Mouse (Mus musculus) left cerebral cortex, adult 9 months (tissue): Measurements from ENCODE around the gene Strn.
A peak's percentile ranks its signal among the peaks of the same experiment; 100 is the strongest.

Experiments used
- DNase-seq, 2 experiments: peaks; one replicate each; pipeline ENCODE4 v3.0.0; 2022; ENCODE audit warnings: low spot score in 2 of 2

The Strn gene

DNA sequence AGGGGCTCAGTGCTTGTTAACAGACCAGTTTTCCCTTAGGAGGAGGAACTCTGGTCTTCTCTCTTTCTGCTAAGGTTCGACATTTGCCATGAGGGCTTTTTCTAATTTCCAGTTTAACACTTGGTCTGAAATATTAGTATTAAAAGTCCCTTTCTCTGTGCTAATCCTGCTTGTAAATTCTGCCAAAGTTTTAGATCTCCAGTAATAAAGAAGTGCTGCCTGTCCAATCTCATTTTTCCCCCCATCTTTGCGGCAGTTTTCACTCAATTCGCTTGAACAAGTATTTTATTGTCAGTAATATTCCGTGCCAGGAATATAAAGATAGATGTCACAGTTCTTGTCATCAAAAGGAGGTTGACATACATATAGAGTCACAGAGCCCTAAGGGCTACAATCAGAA lies at the start of gene Strn:
Strn (minus strand) TSS at position 101 of the 400 bp plus-strand sequence.
- DNase-seq: no peak

DNA sequence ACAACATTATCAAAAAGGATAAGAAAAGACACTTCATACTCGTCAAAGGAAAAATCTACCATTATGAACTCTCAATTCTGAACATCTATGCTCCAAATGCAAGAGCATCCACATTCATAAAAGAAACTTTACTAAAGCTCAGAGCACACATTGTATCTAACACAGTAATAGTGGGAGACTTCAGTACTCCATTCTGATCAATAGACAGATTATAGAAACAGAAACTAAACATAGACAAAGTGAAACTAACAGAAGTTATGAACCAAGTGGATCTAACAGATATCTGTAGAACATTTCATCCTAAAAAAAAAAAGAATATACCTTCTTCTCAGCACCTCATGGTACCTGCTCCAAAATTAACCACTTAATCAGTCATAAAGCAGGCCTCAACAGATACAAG lies 41.8 kb upstream of the Strn start:
- no peak for DNase-seq

DNA sequence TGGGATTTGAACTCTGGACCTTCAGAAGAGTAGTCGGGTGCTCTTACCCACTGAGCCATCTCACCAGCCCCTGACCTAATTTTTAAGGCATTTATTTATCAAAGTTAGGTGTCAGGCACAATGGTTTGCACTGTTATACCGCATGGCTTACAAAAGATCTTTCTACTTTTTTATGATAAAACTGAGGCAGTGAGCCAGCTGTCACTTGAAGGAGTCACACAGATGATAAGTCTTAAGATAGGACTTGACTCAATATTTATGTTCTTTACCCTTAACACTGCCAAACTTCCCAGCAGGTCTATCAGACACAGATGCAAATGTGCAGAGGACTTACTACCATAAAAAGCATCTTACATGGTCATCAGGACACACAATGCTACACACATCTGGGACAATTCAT lies 35.3 kb upstream of the Strn start:
- no peak for DNase-seq

DNA sequence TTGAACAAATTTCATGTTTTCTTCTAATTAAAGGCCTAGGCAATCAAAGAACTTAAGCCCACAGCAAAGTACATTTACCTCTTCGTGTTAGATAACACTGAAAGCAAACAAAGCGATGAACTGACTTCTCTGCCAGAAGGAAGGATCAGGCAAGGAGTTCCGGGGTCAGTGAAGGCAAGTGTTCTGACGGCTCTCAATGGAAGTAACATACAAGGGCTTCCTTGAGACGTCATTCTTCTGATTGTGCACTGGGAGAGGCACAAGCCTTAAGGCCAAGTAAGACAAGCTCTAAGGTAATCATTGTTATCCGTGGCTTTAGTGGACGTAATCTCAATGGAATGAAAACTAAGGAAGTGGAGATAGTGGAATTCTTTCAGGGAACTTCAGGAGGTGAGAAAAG lies 33.9 kb upstream of the Strn start:
- DNase-seq: no peak

DNA sequence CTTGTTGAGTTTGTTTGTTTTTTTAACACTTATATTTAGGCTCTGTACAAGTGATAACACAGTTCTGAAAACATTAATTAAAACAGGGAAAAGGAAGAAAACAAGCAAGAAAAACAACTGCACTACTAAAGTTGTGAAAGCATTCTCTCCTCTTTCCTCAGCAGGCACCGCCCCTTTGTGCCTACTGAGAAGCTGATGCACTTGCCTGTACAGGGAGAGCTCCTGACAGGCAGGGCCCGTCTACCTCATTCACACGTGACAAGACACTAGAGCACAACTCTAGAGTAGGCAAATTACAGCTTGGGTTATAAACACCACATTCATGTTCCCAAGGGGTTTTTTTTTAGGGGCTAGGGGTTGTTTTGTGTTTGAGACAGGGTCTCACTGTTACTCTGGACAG lies 32.3 kb upstream of the Strn start:
- DNase-seq: no peak

DNA sequence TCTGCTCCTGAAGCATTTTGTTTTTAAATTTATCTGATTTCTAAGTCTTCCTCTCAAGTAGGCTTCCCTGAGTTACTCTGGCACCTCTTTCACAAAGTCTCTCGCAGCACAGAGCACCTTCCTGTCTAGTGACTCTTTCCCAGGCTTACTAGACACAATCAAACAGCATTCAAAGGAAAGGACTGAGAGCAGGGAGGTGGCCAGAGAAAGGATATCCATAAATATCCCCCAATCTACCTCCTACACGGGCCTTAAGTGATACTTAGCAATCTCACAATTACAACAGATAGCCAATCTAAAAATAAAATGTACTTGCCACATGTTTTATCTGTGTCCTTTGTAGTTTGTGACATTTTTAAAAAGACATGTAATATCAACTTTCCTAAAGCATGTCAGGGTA lies 31.9 kb upstream of the Strn start:
- no peak for DNase-seq

DNA sequence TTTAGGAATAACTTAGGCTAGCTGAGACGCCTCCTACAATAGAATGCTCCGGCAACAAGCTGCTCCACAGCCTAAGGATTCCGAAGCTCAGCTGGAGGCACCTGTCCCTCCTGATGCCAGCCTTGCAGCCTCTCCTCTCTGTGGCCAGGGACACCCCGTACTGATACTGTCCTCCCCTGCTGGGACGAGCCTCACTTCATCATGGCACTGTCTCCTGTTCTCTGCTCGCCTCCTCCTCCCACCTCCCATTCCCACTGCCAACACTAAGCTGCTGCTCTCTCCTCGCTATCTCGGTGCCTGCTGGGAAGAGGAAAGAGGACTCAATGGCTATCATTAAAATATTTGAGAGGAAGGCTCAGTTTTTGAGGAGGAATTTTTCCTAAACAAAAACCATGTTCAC lies 30.6 kb upstream of the Strn start:
- no peak for DNase-seq

DNA sequence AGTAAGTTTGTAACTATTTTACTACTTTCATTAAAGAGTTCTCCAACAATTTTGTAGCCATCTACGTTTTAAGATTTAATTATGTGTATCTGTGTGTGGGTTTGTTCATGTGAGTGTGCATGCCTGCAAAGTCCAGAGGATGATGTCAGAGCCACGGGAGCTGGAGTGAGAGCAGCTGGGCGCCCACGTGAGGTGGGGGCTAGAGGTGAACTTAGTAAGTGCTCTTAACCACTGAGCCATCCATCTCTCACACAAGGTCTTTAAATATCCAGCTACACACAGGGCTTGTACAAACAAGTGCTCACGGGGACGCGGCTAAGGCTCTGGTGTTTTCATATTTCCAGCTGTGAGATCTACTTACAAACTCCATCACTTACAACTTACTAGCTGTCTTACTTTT lies 29.1 kb upstream of the Strn start:
- DNase-seq: no peak

DNA sequence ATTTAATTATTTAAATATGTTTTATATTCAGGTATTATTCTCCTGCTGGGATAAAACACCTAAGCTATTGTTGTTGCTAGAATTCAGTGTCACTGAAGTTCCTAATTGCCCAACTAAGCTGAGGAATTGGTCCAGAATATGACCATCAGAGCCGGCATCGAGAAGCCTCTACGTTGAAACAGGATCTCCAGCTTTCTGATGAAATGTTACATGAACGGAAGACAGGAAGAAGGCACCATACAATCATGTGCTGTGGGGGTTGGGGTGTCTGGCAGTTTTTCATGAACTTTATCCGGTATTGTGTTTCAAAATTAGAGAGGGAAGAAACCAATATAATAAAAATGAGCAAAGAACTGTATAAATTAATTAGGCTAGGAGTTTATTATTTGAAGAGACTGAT lies 26.3 kb upstream of the Strn start:
- no peak for DNase-seq

DNA sequence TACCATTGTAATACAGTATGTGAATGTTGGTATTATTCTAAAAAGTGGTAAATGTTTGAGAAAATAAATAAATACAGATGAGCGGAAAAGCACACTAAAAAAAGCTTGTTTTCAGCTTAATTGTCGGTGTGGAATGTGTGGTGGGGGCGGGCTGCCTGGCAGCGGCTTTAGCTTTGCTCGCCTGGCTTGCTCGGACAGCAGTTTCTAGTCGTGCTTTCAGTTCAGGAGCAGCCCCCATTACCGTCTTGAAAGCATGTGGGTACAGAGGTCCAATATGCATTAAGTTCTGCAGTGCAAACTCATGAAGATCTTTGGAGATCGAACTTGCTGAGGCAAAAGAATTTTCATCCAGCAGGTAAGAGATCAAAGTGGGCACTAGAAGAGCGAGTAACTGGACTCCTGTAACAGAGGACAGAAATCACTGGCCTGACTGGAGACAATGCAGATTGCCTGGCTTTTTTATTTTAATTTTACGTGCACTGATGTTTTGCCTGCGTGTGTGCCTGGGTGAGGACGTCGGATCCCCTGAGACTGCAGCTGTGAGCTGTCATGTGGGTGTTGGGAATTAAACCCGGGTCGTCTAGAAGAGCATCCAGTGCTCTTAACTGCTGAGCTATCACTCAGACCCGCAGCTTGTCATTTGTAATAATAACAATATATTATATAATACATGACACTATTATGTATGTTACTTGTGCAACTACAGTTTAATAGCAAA lies 16.1 kb upstream of the Strn start:
- no peak for DNase-seq

DNA sequence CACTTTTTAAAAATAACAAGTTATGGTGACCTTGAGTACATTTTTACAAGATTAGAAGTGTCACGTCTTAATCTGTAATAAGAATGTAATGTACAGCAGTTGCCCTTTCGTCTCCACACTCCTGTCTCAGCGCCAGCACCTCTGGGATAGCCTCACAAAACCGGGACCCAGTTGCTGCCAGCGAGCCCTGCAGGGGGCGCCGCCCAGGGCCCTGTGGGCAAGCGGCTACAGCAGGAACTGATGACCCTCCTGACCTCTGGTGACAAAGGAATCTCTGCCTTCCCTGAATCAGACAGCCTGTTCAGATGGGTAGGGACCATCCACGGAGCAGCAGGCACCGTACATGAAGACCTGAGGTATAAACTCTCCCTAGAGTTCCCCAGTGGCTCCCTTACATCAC lies 15.1 kb upstream of the Strn start:
- DNase-seq: no peak

DNA sequence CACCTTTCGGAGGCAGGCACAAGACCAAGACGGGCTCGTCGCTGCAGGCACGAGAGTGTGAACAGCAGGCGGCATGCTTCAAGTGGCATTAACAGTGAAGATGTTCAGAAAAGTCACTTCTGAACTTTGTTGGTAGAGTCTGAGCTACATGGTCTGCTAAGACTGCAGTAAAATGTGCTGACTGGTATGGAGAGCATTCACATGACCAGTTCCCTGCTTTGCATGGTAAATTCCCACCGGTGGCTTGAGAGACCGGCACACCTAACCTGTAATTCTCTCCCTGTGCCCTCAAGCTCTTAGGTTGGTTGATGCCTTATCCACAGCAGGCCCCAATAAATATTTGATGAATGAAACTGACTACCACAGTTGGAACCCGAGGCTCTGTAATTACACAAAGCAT lies 11.4 kb upstream of the Strn start:
- no peak for DNase-seq

DNA sequence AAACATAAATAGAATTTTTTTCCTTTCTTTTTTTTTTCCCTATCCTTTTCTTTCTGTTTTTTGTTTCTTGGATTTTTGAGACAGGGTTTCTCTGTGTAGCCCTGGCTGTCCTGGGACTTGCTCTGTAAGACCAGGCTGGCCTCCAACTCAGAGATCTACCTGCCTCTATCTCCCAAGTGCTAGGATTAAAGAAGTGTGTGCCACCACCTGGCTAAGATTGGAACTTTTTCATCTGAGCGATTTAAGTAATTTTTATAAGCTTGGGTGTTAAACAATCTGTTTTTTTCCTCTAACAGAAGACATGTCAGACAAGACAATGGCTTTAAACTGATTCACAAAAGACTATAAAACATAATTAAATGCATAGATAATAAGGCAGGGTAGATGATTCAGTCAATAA lies 1.4 kb upstream of the Strn start:
- no peak for DNase-seq

DNA sequence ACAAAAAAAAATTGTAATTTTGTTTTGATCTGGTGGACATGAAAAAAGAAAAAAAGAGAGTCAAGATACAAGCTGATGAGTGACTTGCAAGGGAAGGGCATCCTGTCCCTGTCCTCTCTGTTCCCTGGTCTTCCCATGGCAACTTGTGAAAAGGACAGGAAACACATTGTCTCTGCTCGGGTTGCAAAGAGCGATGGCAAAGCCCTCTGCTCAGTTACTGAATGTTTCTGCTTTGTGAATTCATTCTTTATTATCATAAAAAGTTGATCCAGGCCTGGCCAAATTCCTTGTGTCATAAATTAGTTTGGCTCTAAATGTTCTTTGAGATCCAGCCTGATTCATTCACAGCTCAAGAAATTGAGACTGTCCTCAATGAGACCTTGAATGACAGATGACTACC lies 775 bp upstream of the Strn start:
- no peak for DNase-seq

DNA sequence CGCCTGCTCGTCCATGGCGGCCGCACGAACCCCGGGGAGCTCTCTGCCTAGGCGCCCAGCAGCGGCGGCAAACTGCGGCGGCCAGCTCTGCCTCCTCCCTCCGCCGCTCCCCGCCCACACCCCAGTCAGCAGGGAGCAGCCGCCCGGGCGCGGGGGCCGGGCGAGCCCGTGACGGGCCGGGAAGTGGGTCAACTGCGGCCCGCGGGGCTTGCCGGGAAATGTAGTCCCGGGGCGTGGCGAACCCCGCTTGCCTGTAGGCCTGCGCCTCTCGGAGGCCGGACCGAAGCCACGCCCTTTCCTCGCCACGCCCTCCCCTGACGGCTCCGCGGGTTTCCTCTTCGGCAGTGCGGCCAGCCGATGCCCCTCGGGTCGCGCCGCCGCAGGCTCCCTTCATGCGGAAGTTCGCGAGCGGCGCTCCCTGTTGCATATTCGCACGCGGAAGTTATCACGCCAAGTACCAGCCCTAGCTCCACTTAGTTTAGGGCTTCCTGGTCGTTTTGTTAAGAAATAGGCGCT lies 465 bp downstream of the Strn start:
- peak; percentile 95 to 98 for DNase-seq

DNA sequence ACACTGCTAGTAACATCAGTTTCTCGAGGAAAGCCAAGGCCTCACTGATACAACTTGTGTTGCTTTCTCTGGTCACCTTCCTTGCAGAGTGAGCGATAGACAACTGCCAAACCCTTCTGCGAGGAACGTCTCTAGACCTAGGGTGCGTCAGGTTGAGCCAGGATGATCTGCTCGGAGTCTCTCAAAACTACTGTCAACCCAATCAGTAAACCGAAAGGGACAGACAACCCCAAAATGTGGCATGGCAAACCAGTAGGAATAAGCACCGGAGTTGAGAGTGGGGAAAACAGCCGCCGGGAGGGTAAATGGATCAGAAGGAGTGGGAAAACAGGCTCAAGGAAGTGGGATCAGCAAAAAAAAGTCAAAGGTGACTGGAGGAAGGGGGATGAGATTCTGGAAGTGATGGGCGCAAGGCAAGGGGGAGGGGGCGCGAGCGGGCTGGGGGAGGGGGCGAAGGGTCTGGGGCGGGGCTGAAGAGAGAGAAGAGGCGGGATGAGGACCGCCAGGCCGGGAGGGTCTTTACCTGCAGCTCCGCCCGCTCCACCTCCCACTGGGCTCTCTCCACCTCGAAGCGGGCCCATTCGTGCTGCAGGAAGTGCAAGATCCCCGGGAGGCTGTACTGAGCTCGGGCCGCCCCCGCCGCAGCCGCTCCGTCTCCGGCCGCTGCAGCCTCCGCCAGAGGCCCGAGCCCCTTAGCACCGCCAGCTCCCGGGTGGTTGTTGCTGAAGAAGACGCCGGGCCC lies 1.1 kb downstream of the Strn start:
- peak in 1 of 2 experiments; percentile 17 for DNase-seq

DNA sequence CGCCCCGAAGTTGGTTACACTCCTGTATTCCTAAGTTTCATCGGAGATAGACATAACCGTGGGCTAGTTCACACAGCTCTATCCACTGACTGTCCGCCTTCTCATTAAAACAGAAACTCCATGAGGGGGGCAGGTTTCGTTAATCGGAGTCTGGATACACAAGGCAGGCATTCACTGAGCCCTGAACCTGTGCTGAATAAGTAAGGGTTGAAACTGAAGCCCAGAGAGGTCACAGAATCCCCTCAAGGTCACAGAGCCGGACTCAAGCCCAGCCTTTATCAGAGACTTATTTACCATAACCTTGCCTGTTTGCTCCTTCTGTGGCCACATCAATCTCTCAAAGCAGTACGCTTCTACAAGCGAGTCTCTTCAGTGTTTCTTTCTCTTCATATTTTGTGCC lies 2.2 kb downstream of the Strn start:
- no peak for DNase-seq

DNA sequence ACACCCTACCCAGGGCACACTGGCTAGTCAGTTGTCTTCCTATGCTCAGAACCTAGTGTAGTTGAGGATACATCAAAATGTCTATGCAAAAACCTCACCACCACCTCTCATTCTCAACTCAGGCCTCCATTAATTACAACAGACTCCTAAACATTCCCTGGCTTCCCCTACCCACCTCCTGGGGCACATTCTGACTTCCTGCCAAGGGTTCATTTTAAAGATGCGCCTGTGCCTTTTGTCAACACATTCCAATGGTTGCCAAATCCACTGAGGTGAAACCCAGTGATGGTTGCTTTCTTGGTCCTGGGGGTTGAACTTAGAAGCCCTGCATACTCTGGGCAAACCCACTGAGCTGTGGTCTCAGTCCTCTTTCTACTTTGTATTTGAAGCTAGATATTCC lies 4.9 kb downstream of the Strn start:
- no peak for DNase-seq

DNA sequence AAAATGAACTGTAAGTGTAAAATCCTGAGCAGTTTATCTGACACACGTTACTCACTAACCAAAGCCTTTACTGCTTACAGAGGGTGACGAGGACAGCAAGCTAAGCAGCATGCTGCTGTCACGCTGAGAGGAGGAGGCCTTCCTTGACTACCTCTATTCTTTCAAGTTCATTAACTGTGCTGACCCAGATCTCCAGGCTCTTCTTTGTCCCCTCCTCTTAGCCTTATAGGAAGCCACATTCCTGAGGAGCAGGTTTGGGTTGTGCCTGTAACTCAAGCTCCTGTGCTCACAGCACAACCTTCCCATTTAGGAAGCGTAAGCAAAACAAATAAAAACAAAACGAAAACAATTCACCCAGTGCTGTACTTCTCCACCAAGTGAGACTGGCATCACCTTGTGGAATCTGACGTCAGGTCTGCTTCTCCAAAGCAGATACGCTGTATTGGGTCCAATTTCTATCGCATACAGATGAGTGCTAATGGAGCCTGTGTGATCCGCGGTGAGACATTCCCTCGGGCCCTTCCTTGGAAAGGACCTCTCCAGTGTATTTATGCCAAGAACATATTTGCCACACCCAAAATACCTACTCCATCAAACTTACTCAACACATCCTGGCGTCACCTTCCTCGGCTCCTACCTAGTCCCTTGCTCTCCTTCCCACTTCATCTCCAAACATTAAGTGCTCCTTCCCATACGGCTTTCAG lies 10.1 kb downstream of the Strn start:
- DNase-seq: no peak

DNA sequence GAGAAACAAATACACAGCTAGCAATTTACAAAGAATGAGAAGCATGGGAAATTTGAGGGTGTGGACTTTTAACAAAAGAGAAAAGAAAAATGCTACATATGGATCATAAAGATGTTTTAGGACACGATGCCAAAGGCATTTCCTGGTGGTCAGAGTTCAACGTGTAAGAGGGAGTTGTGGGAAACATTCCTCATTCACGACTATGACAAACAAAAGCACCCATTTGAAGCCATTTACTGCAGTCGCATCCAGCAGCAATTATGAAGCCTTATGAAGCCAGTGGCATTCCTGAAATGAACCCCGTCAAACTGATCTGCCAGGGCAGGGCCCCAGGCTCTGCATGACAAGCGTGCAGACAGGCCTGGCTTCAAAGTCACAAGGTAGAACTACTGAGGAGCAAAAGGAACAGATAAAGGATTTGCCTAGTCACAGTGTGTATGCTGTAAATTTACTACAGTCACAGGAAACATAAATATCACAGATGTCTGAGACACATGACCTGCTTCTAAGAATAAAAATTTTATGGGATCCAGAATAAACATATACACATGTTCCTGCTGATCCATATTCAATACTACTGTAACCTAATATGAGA lies 12.4 kb downstream of the Strn start:
- no peak for DNase-seq

DNA sequence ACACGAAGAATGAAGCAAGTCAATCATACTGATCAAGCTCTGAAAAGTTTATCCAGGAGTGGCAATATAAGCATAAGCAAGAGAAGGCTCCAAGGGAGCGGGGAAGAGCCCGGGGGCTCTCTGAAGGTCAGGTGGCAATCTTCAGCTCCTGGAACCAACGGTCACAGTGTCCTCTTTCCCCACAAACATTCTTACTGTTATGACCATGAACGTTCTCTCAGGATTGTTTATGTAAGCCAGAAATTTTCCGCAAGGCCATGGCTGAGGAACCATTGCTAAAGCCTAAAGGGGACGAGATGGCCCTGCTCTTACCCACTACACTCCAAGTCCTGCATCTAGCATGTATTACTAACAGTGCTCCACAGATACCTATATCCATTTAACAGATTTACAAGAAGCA lies 15.3 kb downstream of the Strn start:
- no peak for DNase-seq

DNA sequence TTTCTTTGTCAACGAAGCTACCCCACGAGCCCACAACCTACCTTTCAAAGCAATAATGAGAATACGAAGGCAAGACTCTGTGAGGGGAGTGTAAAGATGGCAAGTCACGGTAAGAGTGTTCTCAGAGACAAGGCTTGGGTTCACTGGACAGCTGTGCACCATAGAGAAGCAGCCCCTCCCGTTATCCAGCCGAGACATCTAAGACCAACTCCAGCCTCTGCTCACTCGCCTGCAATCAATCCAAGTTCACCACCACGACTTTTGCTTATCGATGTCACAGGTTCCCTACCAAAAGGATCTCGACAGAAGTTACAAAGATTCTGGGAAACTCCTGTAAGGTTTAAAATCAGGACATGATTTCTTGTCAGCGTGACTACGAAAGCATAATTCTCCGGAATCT lies 17.9 kb downstream of the Strn start:
- no peak for DNase-seq
